Mouse (Mus musculus): ENCODE measurements around the gene Slco1a4. TPM values are rescaled to one million over a fixed set of nuclear protein-coding genes. Genes with fewer than 3 reads are reported as not detected.

The Slco1a4 gene
- polyA plus RNA-seq, 1 experiment from 2014 or later: 3.4 TPM

DNA sequence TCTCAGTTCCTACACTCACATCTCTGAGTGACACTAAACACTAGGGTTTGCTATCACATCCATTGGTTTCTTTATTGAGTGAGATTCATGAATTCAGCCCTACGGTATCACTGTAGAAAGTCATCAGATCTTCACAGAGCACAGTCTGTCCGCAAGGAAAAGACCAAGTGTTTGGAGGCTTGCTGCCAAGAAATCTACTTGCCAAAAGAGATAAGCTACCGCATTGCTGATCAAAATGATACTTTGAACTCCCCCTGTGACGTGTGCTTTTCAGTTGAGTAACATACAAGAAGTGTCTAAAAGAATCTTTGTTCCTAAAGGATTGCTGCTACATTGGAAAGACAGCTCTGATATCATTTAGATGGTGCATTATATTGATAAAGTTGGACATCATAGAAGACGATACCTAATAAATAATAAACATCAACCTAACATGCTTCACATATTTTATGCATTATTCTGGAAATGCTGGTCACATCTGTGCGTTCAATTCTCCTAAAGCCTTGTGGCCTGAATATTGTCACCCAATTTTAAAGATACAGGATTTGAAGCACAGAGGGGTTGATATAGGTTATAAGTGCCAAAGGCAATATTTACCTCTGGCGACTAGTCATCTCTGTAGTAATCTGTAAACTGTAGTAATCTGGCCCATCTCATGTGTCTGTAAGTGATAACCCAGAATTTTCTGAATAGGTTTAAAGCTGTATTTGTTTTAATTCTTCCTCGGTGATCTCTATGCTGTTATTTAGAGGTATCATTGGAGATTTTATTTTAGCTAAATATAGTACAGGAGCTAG is 1.9 kb upstream of the Slco1a4 start:
- H3K9me3 ChIP-seq (replicated peaks; ENCODE audit: control insufficient read depth, low read length): no peaks in the 10 kb centered on the region
- no peaks in the 10 kb centered on the region for H3K27me3 ChIP-seq (replicated peaks; ENCODE audit: control insufficient read depth, insufficient read depth, low read length)
- WGBS: 80% methylated on average over 8 of the region's 8 CpGs
- H3K36me3 ChIP-seq (ENCODE audit: control insufficient read depth, insufficient read depth, low read length): no peaks in the 10 kb centered on the region
- H3K4me3 ChIP-seq (ENCODE audit: low read depth, low read length): no peak overlapping the region
- no peak overlapping the region for H3K4me2 ChIP-seq (ENCODE audit: low read length)
- DNase-seq (ENCODE audit: low spot score) (no peak), ATAC-seq (no peak)
- no peak overlapping the region for H3K27ac ChIP-seq (ENCODE audit: low read depth, low read length)
- H3K9ac ChIP-seq (ENCODE audit: low read length): no peak overlapping the region
- H3K4me1 ChIP-seq (ENCODE audit: control insufficient read depth, insufficient read depth, low read length): no peaks in the 10 kb centered on the region

DNA sequence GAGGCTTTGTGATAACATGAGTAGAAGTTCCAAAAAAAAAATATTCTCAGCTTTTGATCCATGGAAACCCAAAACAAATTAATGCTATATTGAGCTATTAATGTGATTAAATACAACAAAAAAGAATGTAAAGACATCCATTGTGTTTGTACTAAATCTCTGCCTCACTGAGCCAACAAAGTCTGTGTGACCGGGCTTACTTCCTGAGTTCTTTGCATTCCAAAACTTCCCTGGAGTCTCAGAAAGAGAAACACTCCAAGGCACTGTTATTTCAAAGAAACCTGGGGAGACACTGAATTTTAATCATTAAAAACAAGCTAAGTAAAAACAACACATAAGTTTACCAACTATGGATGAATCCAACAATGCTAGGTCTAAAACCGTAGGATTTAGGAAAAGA is 2.4 kb downstream of the Slco1a4 start:
- WGBS: 47% methylated on average over 2 of the region's 2 CpGs
- no peak for DNase-seq (ENCODE audit: low spot score)
- no peaks in the 10 kb centered on the region for H3K4me1 ChIP-seq (ENCODE audit: control insufficient read depth, insufficient read depth, low read length)
- no peak for ATAC-seq
- no peaks in the 10 kb centered on the region for H3K27me3 ChIP-seq (replicated peaks; ENCODE audit: control insufficient read depth, insufficient read depth, low read length)
- H3K4me3 ChIP-seq (ENCODE audit: low read depth, low read length): no peak overlapping the region
- H3K4me2 ChIP-seq (ENCODE audit: low read length): no peak overlapping the region
- H3K9me3 ChIP-seq (replicated peaks; ENCODE audit: control insufficient read depth, low read length): no peaks in the 10 kb centered on the region
- H3K9ac ChIP-seq (ENCODE audit: low read length): no peak overlapping the region
- no peak overlapping the region for H3K27ac ChIP-seq (ENCODE audit: low read depth, low read length)
- no peaks in the 10 kb centered on the region for H3K36me3 ChIP-seq (ENCODE audit: control insufficient read depth, insufficient read depth, low read length)

- H3K4me1 ChIP-seq (ENCODE audit: control insufficient read depth, insufficient read depth, low read length): no peaks in the 10 kb centered on the region
- no peak overlapping the region for H3K9ac ChIP-seq (ENCODE audit: low read length)
- no peak overlapping the region for H3K4me2 ChIP-seq (ENCODE audit: low read length)
- WGBS: 23% methylated on average over 4 of the region's 4 CpGs
- no peak overlapping the region for H3K4me3 ChIP-seq (ENCODE audit: low read depth, low read length)
- ATAC-seq (no peak), DNase-seq (ENCODE audit: low spot score) (no peak)
- H3K27me3 ChIP-seq (replicated peaks; ENCODE audit: control insufficient read depth, insufficient read depth, low read length): no peaks in the 10 kb centered on the region
- no peaks in the 10 kb centered on the region for H3K36me3 ChIP-seq (ENCODE audit: control insufficient read depth, insufficient read depth, low read length)
- no peaks in the 10 kb centered on the region for H3K9me3 ChIP-seq (replicated peaks; ENCODE audit: control insufficient read depth, low read length)
- no peak overlapping the region for H3K27ac ChIP-seq (ENCODE audit: low read depth, low read length)
Measured at GRCm38 (mm10) chr6:141849051-141849450, 6.9 kb downstream of the Slco1a4 start.

DNA sequence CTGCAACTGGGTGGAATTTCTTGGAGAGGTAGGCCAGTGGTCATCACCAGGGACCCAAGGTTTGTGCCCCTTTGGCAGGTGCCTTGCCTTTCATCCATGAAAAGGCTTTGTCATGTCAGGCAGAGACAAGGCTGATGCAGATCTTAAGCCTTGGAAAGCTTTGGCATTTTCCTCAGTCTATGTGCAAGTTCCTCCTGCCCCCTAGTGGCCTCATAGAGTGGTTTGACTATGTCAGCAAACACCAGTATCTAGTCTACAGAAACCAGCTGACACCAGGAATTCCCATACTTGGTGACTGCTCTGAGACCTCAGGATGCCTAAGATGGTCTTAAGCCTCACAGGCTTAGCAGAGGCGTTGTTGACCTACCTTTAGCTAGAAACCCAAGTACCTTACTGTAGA is 58.2 kb downstream of the Slco1a4 start:
- ATAC-seq (peak; percentile 83), DNase-seq (ENCODE audit: low spot score) (peak; percentile 79)
- no peak overlapping the region for H3K4me2 ChIP-seq (ENCODE audit: low read length)
- WGBS: 20% methylated on average over 1 of the region's 1 CpGs
- H3K9ac ChIP-seq (ENCODE audit: low read length): no peak overlapping the region
- no peak overlapping the region for H3K27ac ChIP-seq (ENCODE audit: low read depth, low read length)
- no peaks in the 10 kb centered on the region for H3K9me3 ChIP-seq (replicated peaks; ENCODE audit: control insufficient read depth, low read length)
- no peaks in the 10 kb centered on the region for H3K36me3 ChIP-seq (ENCODE audit: control insufficient read depth, insufficient read depth, low read length)
- H3K27me3 ChIP-seq (replicated peaks; ENCODE audit: control insufficient read depth, insufficient read depth, low read length): no peaks in the 10 kb centered on the region
- H3K4me3 ChIP-seq (ENCODE audit: low read depth, low read length): no peak overlapping the region
- no peaks in the 10 kb centered on the region for H3K4me1 ChIP-seq (ENCODE audit: control insufficient read depth, insufficient read depth, low read length)

DNA sequence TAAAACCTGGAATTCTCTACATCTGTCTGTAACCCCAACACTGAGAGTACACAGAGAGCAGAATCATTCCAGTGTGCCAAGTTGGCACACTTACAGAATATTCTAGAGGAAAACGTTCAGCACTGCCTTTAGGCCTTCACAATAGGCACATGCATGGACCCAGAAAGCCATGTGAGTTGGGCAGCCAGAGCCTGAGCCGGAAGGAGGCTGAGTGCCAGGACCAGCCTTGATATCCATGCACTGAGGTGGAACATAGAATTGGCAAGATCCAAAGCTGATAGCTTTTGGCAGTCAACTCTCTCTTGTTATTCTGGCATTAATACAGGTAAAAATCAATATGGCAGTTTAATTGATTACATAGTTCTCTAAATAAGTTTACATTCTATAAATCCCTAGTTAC is 81.5 kb downstream of the Slco1a4 start:
- Histone ChIP-seq H3K36me3 (ENCODE audit: control insufficient read depth, insufficient read depth, low read length) (no peaks in the 10 kb centered on the region), H3K9me3 (replicated peaks; ENCODE audit: control insufficient read depth, low read length) (no peaks in the 10 kb centered on the region), H3K4me1 (ENCODE audit: control insufficient read depth, insufficient read depth, low read length) (no peaks in the 10 kb centered on the region), H3K27me3 (replicated peaks; ENCODE audit: control insufficient read depth, insufficient read depth, low read length) (no peaks in the 10 kb centered on the region), H3K4me3 (ENCODE audit: low read depth, low read length) (no peak overlapping the region), H3K9ac (ENCODE audit: low read length) (no peak overlapping the region), H3K27ac (ENCODE audit: low read depth, low read length) (no peak overlapping the region), H3K4me2 (ENCODE audit: low read length) (no peak overlapping the region)
- 66% methylated on average over 2 of the region's 2 CpGs for WGBS
- DNase-seq (ENCODE audit: low spot score) (no peak), ATAC-seq (no peak)

DNA sequence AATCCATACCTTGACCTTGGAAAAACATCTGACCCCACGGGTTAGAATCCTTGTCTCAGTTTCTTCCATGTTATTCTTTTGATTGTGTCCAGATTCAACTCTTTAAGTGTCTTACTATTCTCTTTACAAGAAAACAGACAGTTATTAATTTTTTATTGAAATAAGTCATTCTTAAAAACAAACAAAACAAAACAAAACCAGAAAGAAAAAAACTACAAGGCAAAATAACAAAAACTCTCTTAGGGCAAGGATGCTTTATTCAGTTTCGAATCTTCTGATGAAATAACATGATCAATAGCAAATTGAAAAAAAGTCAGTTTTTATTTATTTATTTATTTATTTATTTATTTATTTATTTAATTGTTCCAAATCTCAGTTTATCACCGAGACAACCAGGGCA is 82.3 kb downstream of the Slco1a4 start, which contains the start of gene Gm5724:
TSS of gene Gm5724 (minus strand) at position 101 of the 400 bp plus-strand sequence.
- Histone ChIP-seq H3K9ac (ENCODE audit: low read length) (no peak within 1 kb of the TSS), H3K4me2 (ENCODE audit: low read length) (no peak within 1 kb of the TSS), H3K36me3 (ENCODE audit: control insufficient read depth, insufficient read depth, low read length) (no peaks in the 10 kb centered on the region), H3K27ac (ENCODE audit: low read depth, low read length) (no peak within 1 kb of the TSS), H3K4me1 (ENCODE audit: control insufficient read depth, insufficient read depth, low read length) (no peaks in the 10 kb centered on the region), H3K27me3 (replicated peaks; ENCODE audit: control insufficient read depth, insufficient read depth, low read length) (no peaks in the 10 kb centered on the region), H3K9me3 (replicated peaks; ENCODE audit: control insufficient read depth, low read length) (no peaks in the 10 kb centered on the region), H3K4me3 (ENCODE audit: low read depth, low read length) (no peak within 1 kb of the TSS)
- 85% methylated on average over 3 of the region's 3 CpGs for WGBS
- ATAC-seq (no peak), DNase-seq (ENCODE audit: low spot score) (no peak)

Other genes starting within 250 kb of the Slco1a4 start
- gene Slco1b2, start 226.7 kb downstream of the Slco1a4 start, polyA plus RNA-seq (2014; fragmentation: Nextera tagmentation; extraction: Ambion mirVana): not detected in 2 replicates
- not detected in 2 replicates for gene Gm5724, start 82.4 kb downstream of the Slco1a4 start, polyA plus RNA-seq (2014; fragmentation: Nextera tagmentation; extraction: Ambion mirVana)
- not detected in 2 replicates for gene Slco1a1, start 90.8 kb upstream of the Slco1a4 start, polyA plus RNA-seq (2014; fragmentation: Nextera tagmentation; extraction: Ambion mirVana)
- gene Gm6614, start 155.2 kb upstream of the Slco1a4 start, polyA plus RNA-seq (2014; fragmentation: Nextera tagmentation; extraction: Ambion mirVana): not detected in 2 replicates

Data from forebrain, embryonic 14.5 days (tissue).